Mouse (Mus musculus): ENCODE results near the gene Fetub. TPM values are rescaled to one million over a fixed set of nuclear protein-coding genes. Genes with fewer than 3 reads are reported as not detected.

Fetub gene
- polyA plus RNA-seq, 1 experiment, result 1.2 TPM

GRCm38 (mm10) chr16:22918664-22919312 lies 654 bp downstream of the Fetub start:
- TF ChIP-seq POLR2A (IDR thresholded peaks at IDR 0.05; ENCODE audit: control insufficient read depth, extremely low read depth, insufficient read depth, low read length, poor library complexity), result no peak
- no peak for TF ChIP-seq CTCF (IDR thresholded peaks at IDR 0.05; ENCODE audit: borderline replicate concordance, control insufficient read depth, extremely low read depth, insufficient read depth, low read length, poor library complexity)
- no peaks in the 10 kb centered on the region for H3K4me1 ChIP-seq (replicated peaks; ENCODE audit: control insufficient read depth, insufficient read depth, low read length)
- no peak overlapping the region for H3K4me3 ChIP-seq (ENCODE audit: control insufficient read depth, insufficient read depth, low read length)
- no peak for DNase-seq
- H3K27me3 ChIP-seq (ENCODE audit: control insufficient read depth, insufficient read depth, low read length), result no peaks in the 10 kb centered on the region
- H3K36me3 ChIP-seq (ENCODE audit: control insufficient read depth, insufficient read depth, low read length), result no peaks in the 10 kb centered on the region
- H3K27ac ChIP-seq (ENCODE audit: control insufficient read depth, insufficient read depth, low read length), result no peak overlapping the region
- WGBS, result 92% methylated on average over 15 of the region's 15 CpGs

GRCm38 (mm10) chr16:22919971-22920854 lies 2.1 kb downstream of the Fetub start:
- Histone ChIP-seq H3K27ac (ENCODE audit: control insufficient read depth, insufficient read depth, low read length) (no peak overlapping the region), H3K27me3 (ENCODE audit: control insufficient read depth, insufficient read depth, low read length) (no peaks in the 10 kb centered on the region), H3K36me3 (ENCODE audit: control insufficient read depth, insufficient read depth, low read length) (no peaks in the 10 kb centered on the region), H3K4me1 (replicated peaks; ENCODE audit: control insufficient read depth, insufficient read depth, low read length) (no peaks in the 10 kb centered on the region), H3K4me3 (ENCODE audit: control insufficient read depth, insufficient read depth, low read length) (no peak overlapping the region)
- WGBS, result 46% methylated on average over 18 of the region's 18 CpGs
- TF ChIP-seq CTCF (IDR thresholded peaks at IDR 0.05; ENCODE audit: borderline replicate concordance, control insufficient read depth, extremely low read depth, insufficient read depth, low read length, poor library complexity), result no peak
- no peak for TF ChIP-seq POLR2A (IDR thresholded peaks at IDR 0.05; ENCODE audit: control insufficient read depth, extremely low read depth, insufficient read depth, low read length, poor library complexity)
- no peak for DNase-seq

GRCm38 (mm10) chr16:22921761-22922160 lies 3.6 kb downstream of the Fetub start:
- Histone ChIP-seq H3K27ac (ENCODE audit: control insufficient read depth, insufficient read depth, low read length) (no peak overlapping the region), H3K4me1 (replicated peaks; ENCODE audit: control insufficient read depth, insufficient read depth, low read length) (no peaks in the 10 kb centered on the region), H3K36me3 (ENCODE audit: control insufficient read depth, insufficient read depth, low read length) (no peaks in the 10 kb centered on the region), H3K4me3 (ENCODE audit: control insufficient read depth, insufficient read depth, low read length) (no peak overlapping the region), H3K27me3 (ENCODE audit: control insufficient read depth, insufficient read depth, low read length) (no peaks in the 10 kb centered on the region)
- WGBS, result 97% methylated on average over 5 of the region's 5 CpGs
- TF ChIP-seq POLR2A (IDR thresholded peaks at IDR 0.05; ENCODE audit: control insufficient read depth, extremely low read depth, insufficient read depth, low read length, poor library complexity) (no peak), CTCF (IDR thresholded peaks at IDR 0.05; ENCODE audit: borderline replicate concordance, control insufficient read depth, extremely low read depth, insufficient read depth, low read length, poor library complexity) (no peak)
- no peak for DNase-seq

GRCm38 (mm10) chr16:22922433-22922832 lies 4.3 kb downstream of the Fetub start:
- 94% methylated on average over 4 of the region's 4 CpGs for WGBS
- Histone ChIP-seq H3K27ac (ENCODE audit: control insufficient read depth, insufficient read depth, low read length) (no peak overlapping the region), H3K4me1 (replicated peaks; ENCODE audit: control insufficient read depth, insufficient read depth, low read length) (no peaks in the 10 kb centered on the region), H3K36me3 (ENCODE audit: control insufficient read depth, insufficient read depth, low read length) (no peaks in the 10 kb centered on the region), H3K27me3 (ENCODE audit: control insufficient read depth, insufficient read depth, low read length) (no peaks in the 10 kb centered on the region), H3K4me3 (ENCODE audit: control insufficient read depth, insufficient read depth, low read length) (no peak overlapping the region)
- TF ChIP-seq CTCF (IDR thresholded peaks at IDR 0.05; ENCODE audit: borderline replicate concordance, control insufficient read depth, extremely low read depth, insufficient read depth, low read length, poor library complexity) (no peak), POLR2A (IDR thresholded peaks at IDR 0.05; ENCODE audit: control insufficient read depth, extremely low read depth, insufficient read depth, low read length, poor library complexity) (no peak)
- no peak for DNase-seq

GRCm38 (mm10) chr16:22929575-22929974 lies 11.4 kb downstream of the Fetub start:
- WGBS, result 90% methylated on average over 6 of the region's 6 CpGs
- H3K27me3 ChIP-seq (ENCODE audit: control insufficient read depth, insufficient read depth, low read length), result no peaks in the 10 kb centered on the region
- TF ChIP-seq POLR2A (IDR thresholded peaks at IDR 0.05; ENCODE audit: control insufficient read depth, extremely low read depth, insufficient read depth, low read length, poor library complexity) (no peak), CTCF (IDR thresholded peaks at IDR 0.05; ENCODE audit: borderline replicate concordance, control insufficient read depth, extremely low read depth, insufficient read depth, low read length, poor library complexity) (no peak)

GRCm38 (mm10) chr16:22931431-22932200 lies 13.5 kb downstream of the Fetub start:
- Histone ChIP-seq H3K36me3 (ENCODE audit: control insufficient read depth, insufficient read depth, low read length) (no peaks in the 10 kb centered on the region), H3K27me3 (ENCODE audit: control insufficient read depth, insufficient read depth, low read length) (no peaks in the 10 kb centered on the region), H3K4me1 (replicated peaks; ENCODE audit: control insufficient read depth, insufficient read depth, low read length) (no peaks in the 10 kb centered on the region), H3K27ac (ENCODE audit: control insufficient read depth, insufficient read depth, low read length) (no peak overlapping the region), H3K4me3 (ENCODE audit: control insufficient read depth, insufficient read depth, low read length) (no peak overlapping the region)
- no peak for DNase-seq
- WGBS, result 91% methylated on average over 11 of the region's 11 CpGs
- TF ChIP-seq POLR2A (IDR thresholded peaks at IDR 0.05; ENCODE audit: control insufficient read depth, extremely low read depth, insufficient read depth, low read length, poor library complexity) (no peak), CTCF (IDR thresholded peaks at IDR 0.05; ENCODE audit: borderline replicate concordance, control insufficient read depth, extremely low read depth, insufficient read depth, low read length, poor library complexity) (no peak)

More at GRCm38 (mm10) chr16:22929575-22929974, 11.4 kb downstream of the Fetub start:
- Histone ChIP-seq H3K27ac (ENCODE audit: control insufficient read depth, insufficient read depth, low read length) (no peak overlapping the region), H3K4me3 (ENCODE audit: control insufficient read depth, insufficient read depth, low read length) (no peak overlapping the region), H3K4me1 (replicated peaks; ENCODE audit: control insufficient read depth, insufficient read depth, low read length) (no peaks in the 10 kb centered on the region), H3K36me3 (ENCODE audit: control insufficient read depth, insufficient read depth, low read length) (no peaks in the 10 kb centered on the region)
- no peak for DNase-seq
